Mouse (Mus musculus) myocyte (in vitro differentiated cells): ENCODE results near the gene S1pr2. TPM values are rescaled to one million over a fixed set of nuclear protein-coding genes. Genes with fewer than 3 reads are reported as not detected.

Experiments used
- H3K27me3 ChIP-seq: one replicate; pipeline ENCODE4 v1.6.1; 2011; ENCODE audit not compliant: control insufficient read depth, insufficient read depth, insufficient read length
- H3K36me3 ChIP-seq: one replicate; pipeline ENCODE4 v1.6.1; 2011; ENCODE audit not compliant: control insufficient read depth, insufficient read depth
- H3K4me2 ChIP-seq: one replicate; pipeline ENCODE4 v1.6.1; 2011; ENCODE audit warnings: low read depth, control low read depth
- H3K4me3 ChIP-seq: one replicate; pipeline ENCODE4 v1.5.1; 2011; ENCODE audit warnings: mild to moderate bottlenecking, control low read depth, moderate library complexity
- H3K79me2 ChIP-seq: one replicate; pipeline ENCODE4 v1.6.1; 2011; ENCODE audit not compliant: control insufficient read depth, insufficient read depth
- H3ac ChIP-seq: one replicate; pipeline ENCODE4 v1.6.1; 2011; ENCODE audit not compliant: control insufficient read depth, insufficient read length
- CEBPB ChIP-seq: IDR thresholded peaks from 2 replicates; pipeline ENCODE4 v1.6.1; 2011; ENCODE audit warnings: mild to moderate bottlenecking, moderate library complexity; ENCODE audit not compliant: poor library complexity, insufficient read depth, severe bottlenecking
- E2F4 ChIP-seq: IDR thresholded peaks from one replicate; pipeline ENCODE4 v1.6.1; 2011; ENCODE audit warnings: mild to moderate bottlenecking, control low read depth, moderate library complexity; ENCODE audit not compliant: insufficient read depth
- MAX ChIP-seq: IDR thresholded peaks from one replicate; pipeline ENCODE4 v1.6.1; 2011; ENCODE audit warnings: low read depth, mild to moderate bottlenecking, control low read depth
- MYOD1 ChIP-seq, 3 experiments: IDR thresholded peaks; one replicate each; pipeline ENCODE4 v1.6.1; 2011; ENCODE audit warnings: control low read depth in 2 of 3, low read depth in 2 of 3, mild to moderate bottlenecking in 2 of 3, moderate library complexity in 1 of 3; ENCODE audit not compliant: insufficient read length in 2 of 3, control insufficient read depth in 1 of 3
- MYOG ChIP-seq, 3 experiments: IDR thresholded peaks; one replicate each; pipeline ENCODE4 v1.6.1; 2011; ENCODE audit warnings: control low read depth in 2 of 3, low read depth in 2 of 3, mild to moderate bottlenecking in 2 of 3; ENCODE audit not compliant: insufficient read length in 2 of 3, control insufficient read depth in 1 of 3, insufficient read depth in 1 of 3
- POLR2A ChIP-seq: IDR thresholded peaks from one replicate; pipeline ENCODE4 v1.6.1; 2011; ENCODE audit warnings: low read depth, mild to moderate bottlenecking, control low read depth, moderate library complexity; ENCODE audit not compliant: insufficient read length
- POLR2AphosphoS2 ChIP-seq: IDR thresholded peaks from one replicate; pipeline ENCODE4 v1.6.1; 2011; ENCODE audit warnings: low read depth, control low read depth; ENCODE audit not compliant: insufficient read length
- REST ChIP-seq: IDR thresholded peaks from one replicate; pipeline ENCODE4 v1.6.1; 2011; ENCODE audit warnings: mild to moderate bottlenecking, control low read depth, moderate library complexity; ENCODE audit not compliant: insufficient read depth, insufficient read length
- SRF ChIP-seq: IDR thresholded peaks from one replicate; pipeline ENCODE4 v1.6.1; 2011; ENCODE audit warnings: low read depth; ENCODE audit not compliant: control insufficient read depth, insufficient read length
- TCF12 ChIP-seq: IDR thresholded peaks from one replicate; pipeline ENCODE4 v1.6.1; 2011; ENCODE audit warnings: mild to moderate bottlenecking, control low read depth; ENCODE audit not compliant: poor library complexity, insufficient read depth, severe bottlenecking
- TCF3 ChIP-seq: IDR thresholded peaks from one replicate; pipeline ENCODE4 v1.6.1; 2011; ENCODE audit warnings: low read depth, control low read depth; ENCODE audit not compliant: insufficient read length
- USF1 ChIP-seq: IDR thresholded peaks from one replicate; pipeline ENCODE4 v1.6.1; 2011; ENCODE audit warnings: low read depth, mild to moderate bottlenecking, control low read depth, moderate library complexity
- polyA plus RNA-seq: library from polyadenylated mRNA; unstranded; fragments of >200 nt; fragmentation: generic; extraction: Trizol; gene quantifications from one replicate; pipeline ENCODE4 v1.2.1, GENCODE M21; 2012; ENCODE audit warnings: missing spikeins

The S1pr2 gene
- polyA plus RNA-seq: 5.5 TPM

DNA sequence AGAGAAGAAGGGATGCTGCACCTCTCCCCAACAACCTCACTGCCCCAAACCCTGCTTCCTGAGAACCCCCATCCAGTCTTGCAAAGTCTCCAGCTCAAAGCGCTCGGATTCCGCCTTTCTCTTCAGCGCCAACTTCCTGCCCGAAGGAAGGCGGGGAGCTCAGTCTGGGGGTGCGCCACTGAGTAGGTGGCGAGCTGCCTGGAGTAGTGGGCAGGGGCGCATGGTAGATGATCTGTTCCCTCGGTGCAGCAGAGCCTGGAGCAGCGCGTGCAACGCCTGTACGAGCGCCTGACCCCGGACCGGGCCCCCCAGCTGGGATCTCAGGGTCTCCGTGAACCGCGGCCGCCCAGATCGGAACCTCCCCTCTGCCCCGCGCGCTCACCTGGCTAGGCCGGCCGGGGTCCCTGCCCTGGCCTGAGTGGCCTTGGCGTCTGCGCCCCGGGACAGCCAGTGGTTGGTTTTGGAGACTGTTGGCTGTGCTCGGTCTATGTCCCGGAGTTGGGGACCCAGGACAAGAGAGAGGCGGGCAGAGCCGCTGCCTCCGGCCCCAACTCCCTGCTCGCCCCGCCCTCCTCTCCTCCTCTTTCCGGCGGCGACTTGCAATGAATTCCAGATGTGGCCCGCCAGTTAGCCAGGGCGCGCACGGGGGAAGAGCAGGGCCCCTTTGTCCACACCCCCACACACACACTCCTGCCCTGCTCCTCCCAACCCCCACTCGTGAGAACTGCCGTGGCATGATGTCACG is at the start of gene S1pr2:
TSS of gene S1pr2 (minus strand) at position 566 of the 745 bp plus-strand sequence.
- Histone ChIP-seq H3K79me2 (peaks cover 26% of the 10 kb centered on the region), H3K4me3 (peak within 1 kb of the TSS; percentile 63), H3ac (peak within 1 kb of the TSS; percentile 24), H3K36me3 (no peaks in the 10 kb centered on the region), H3K27me3 (no peaks in the 10 kb centered on the region), H3K4me2 (peak within 1 kb of the TSS; percentile 95)
- TF ChIP-seq MYOD1 (IDR thresholded peaks at IDR 0.05; ENCODE audit: control insufficient read depth in 1 of 3, insufficient read length in 2 of 3, low read depth in 2 of 3) (no peak), POLR2A (peak; percentile 58), REST (no peak), E2F4 (no peak), USF1 (no peak), CEBPB (no peak), POLR2AphosphoS2 (peak; percentile 59), TCF12 (no peak)

GRCm38 (mm10) chr9:21025258-21025810 is 48.8 kb upstream of the S1pr2 start:
- no peak overlapping the region for H3K4me2 ChIP-seq
- H3K4me3 ChIP-seq: no peak overlapping the region
- H3ac ChIP-seq: no peak overlapping the region
- H3K79me2 ChIP-seq: no peaks in the 10 kb centered on the region
- TF ChIP-seq MAX (no peak), SRF (no peak), MYOD1 (IDR thresholded peaks at IDR 0.05; ENCODE audit: control insufficient read depth in 1 of 3, insufficient read length in 2 of 3, low read depth in 2 of 3) (no peak), POLR2A (no peak), USF1 (no peak), MYOG (IDR thresholded peaks at IDR 0.05; ENCODE audit: control insufficient read depth in 1 of 3, insufficient read depth in 1 of 3, insufficient read length in 2 of 3, low read depth in 2 of 3) (no peak), REST (no peak), POLR2AphosphoS2 (no peak), TCF12 (no peak), TCF3 (no peak), CEBPB (no peak), E2F4 (no peak)
- H3K36me3 ChIP-seq: no peaks in the 10 kb centered on the region
- H3K27me3 ChIP-seq: no peaks in the 10 kb centered on the region

DNA sequence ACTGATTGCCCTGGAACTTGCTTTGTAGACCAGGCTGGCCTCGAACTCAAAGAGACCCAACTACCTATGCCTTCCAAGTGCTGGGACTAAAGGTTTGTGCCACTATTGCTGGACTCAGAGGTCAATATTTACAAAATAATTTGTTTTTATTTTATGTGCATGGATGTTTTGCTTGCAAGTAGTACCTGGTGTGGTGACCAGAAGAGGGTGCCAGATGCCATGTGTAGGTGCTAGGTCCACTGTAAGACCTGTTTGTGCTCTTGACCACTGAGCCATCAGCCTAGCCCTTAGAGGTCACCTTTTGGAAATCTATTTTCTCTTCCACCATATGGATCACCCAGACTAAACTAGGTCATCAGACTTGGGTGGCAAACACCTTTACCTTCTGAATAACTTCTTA is 46.1 kb upstream of the S1pr2 start:
- H3K4me2 ChIP-seq: no peak overlapping the region
- peaks cover 1% of the 10 kb centered on the region for H3K27me3 ChIP-seq
- no peak overlapping the region for H3K4me3 ChIP-seq
- H3K79me2 ChIP-seq: no peaks in the 10 kb centered on the region
- TF ChIP-seq TCF12: no peak
- no peak for TF ChIP-seq TCF3
- no peak for TF ChIP-seq MYOD1 (IDR thresholded peaks at IDR 0.05; ENCODE audit: control insufficient read depth in 1 of 3, insufficient read length in 2 of 3, low read depth in 2 of 3)
- TF ChIP-seq REST: no peak
- no peak overlapping the region for H3ac ChIP-seq
- no peaks in the 10 kb centered on the region for H3K36me3 ChIP-seq

DNA sequence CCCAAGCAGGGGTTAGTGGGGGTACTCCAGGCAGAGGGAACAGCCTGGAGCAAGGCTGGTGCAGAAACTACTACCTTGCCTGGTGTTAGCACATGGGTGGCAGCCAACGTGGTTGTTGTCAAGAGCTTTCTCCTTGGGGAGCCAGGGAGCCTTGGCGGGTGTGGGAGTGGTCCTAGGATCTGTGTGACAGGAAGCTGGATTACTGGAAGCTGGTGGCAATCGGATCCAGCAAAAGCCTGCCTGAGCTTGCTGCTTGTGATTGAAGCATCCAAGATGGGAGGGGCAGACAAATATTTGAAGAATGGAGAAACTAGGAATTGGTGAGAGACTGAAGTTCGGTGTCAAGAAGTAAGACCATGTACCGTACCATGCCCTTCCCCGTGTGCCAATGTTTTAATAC is 45.7 kb upstream of the S1pr2 start:
- no peak for TF ChIP-seq MYOG (IDR thresholded peaks at IDR 0.05; ENCODE audit: control insufficient read depth in 1 of 3, insufficient read depth in 1 of 3, insufficient read length in 2 of 3, low read depth in 2 of 3)
- TF ChIP-seq POLR2AphosphoS2: no peak
- Histone ChIP-seq H3K36me3 (no peaks in the 10 kb centered on the region), H3ac (no peak overlapping the region), H3K4me3 (no peak overlapping the region), H3K4me2 (no peak overlapping the region), H3K27me3 (peaks cover 6% of the 10 kb centered on the region), H3K79me2 (no peaks in the 10 kb centered on the region)

DNA sequence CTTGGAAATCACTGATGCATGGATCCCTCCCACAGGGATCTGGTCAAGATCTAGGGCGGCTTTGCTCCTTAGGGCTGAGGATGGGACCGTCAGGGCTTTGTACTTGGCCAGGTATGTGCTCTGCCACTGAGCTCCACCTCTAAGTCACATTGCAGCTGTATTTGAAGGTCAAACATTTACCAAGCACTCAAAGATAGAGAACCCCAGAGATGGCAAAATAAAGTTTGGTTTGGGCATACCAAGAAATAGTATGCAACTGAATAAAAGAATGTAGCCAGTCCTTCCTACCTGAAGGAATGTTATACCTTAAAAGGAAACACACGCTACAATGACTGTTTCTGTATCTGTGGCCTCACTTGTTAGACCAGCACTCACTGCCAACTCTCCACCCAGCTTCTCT is 44.8 kb upstream of the S1pr2 start:
- H3ac ChIP-seq: no peak overlapping the region
- H3K27me3 ChIP-seq: peaks cover 14% of the 10 kb centered on the region
- no peak overlapping the region for H3K4me2 ChIP-seq
- TF ChIP-seq MYOG (IDR thresholded peaks at IDR 0.05; ENCODE audit: control insufficient read depth in 1 of 3, insufficient read depth in 1 of 3, insufficient read length in 2 of 3, low read depth in 2 of 3): no peak
- TF ChIP-seq MAX: no peak
- no peak for TF ChIP-seq TCF12
- TF ChIP-seq SRF: no peak
- no peak for TF ChIP-seq USF1
- no peak for TF ChIP-seq E2F4
- no peak for TF ChIP-seq TCF3
- TF ChIP-seq REST: no peak
- no peak for TF ChIP-seq CEBPB
- TF ChIP-seq MYOD1 (IDR thresholded peaks at IDR 0.05; ENCODE audit: control insufficient read depth in 1 of 3, insufficient read length in 2 of 3, low read depth in 2 of 3): no peak
- no peak for TF ChIP-seq POLR2A
- no peak for TF ChIP-seq POLR2AphosphoS2
- no peak overlapping the region for H3K4me3 ChIP-seq
- no peaks in the 10 kb centered on the region for H3K36me3 ChIP-seq
- H3K79me2 ChIP-seq: no peaks in the 10 kb centered on the region
